Mouse (Mus musculus): ENCODE data around the gene Henmt1.

- no peak for TF ChIP-seq CTCF (IDR thresholded peaks at IDR 0.05; ENCODE audit: low read depth, low read length)
- TF ChIP-seq GATA1 (IDR thresholded peaks at IDR 0.05; ENCODE audit: borderline replicate concordance, low read length) = no peak
- TF ChIP-seq TAL1 (conservative IDR thresholded peaks at IDR 0.05; ENCODE audit: low read depth, low read length) = no peak
- TF ChIP-seq GATA2 (IDR thresholded peaks at IDR 0.05; ENCODE audit: borderline replicate concordance, low read depth, low read length) = no peak
- TF ChIP-seq POLR2AphosphoS5 (IDR thresholded peaks at IDR 0.05; ENCODE audit: insufficient replicate concordance, low read depth, low read length) = no peak
Observed at GRCm38 (mm10) chr3:108900147-108900546, 39.5 kb upstream of the Henmt1 start.
